Mouse (Mus musculus): ENCODE data around the gene Gm11168. TPM values are rescaled to one million over a fixed set of nuclear protein-coding genes. Genes with fewer than 3 reads are reported as not detected.
"Not testable (repeated sequence)": the region's sequence is repeated elsewhere in the genome, so short reads cannot be mapped to it uniquely, and the experiment has no call there.

Gene Gm11168
- polyA plus RNA-seq, 1 experiment from 2014 or later, result not detected

DNA sequence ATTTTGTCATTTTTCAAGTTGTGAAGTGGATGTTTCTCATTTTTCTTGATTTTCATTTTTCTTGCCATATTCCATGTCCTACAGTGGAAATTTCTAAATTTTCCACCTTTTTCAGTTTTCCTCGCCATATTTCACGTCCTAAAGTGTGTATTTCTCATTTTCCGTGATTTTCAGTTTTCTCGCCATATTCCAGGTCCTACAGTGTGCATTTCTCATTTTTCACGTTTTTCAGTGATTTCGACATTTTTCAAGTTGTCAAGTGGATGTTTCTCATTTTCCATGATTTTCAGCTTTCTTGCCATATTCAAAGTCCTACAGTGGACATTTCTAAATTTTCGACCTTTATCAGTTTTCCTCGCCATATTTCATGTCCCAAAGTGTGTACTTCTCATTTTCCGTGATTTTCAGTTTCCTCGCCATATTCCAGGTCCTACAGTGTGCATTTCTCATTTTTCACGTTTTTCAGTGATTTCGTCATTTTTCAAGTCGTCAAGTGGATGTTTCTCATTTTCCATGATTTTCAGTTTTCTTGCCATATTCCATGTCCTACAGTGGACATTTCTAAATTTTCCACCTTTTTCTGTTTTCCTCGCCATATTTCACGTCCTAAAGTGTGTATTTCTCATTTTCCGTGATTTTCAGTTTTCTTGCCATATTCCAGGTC is 21.0 kb downstream of the Gm11168 start:
- H3K4me3 ChIP-seq (ENCODE audit: low read depth, low read length); H3K9me3 ChIP-seq (replicated peaks; ENCODE audit: control insufficient read depth, low read length); H3K27ac ChIP-seq (ENCODE audit: low read length); H3K27me3 ChIP-seq (ENCODE audit: control insufficient read depth, insufficient read depth, low read depth, low read length); H3K9ac ChIP-seq (ENCODE audit: low read depth, low read length); H3K4me2 ChIP-seq (ENCODE audit: low read depth, low read length); H3K36me3 ChIP-seq (ENCODE audit: control insufficient read depth, insufficient read depth); ATAC-seq (ENCODE audit: low read depth); H3K4me1 ChIP-seq (ENCODE audit: control insufficient read depth, low read depth, low read length): not testable (repeated sequence)
- 48% methylated on average over 14 of the region's 16 CpGs for WGBS (ENCODE audit: insufficient replicate concordance)

DNA sequence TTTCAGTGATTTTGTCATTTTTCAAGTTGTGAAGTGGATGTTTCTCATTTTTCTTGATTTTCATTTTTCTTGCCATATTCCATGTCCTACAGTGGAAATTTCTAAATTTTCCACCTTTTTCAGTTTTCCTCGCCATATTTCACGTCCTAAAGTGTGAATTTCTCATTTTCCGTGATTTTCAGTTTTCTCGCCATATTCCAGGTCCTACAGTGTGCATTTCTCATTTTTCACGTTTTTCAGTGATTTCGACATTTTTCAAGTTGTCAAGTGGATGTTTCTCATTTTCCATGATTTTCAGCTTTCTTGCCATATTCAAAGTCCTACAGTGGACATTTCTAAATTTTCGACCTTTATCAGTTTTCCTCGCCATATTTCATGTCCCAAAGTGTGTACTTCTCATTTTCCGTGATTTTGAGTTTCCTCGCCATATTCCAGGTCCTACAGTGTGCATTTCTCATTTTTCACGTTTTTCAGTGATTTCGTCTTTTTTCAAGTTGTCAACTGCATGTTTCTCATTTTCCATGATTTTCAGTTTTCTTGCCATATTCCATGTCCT is 21.8 kb downstream of the Gm11168 start, which contains the start of gene Gm10717:
TSS of gene Gm10717 (plus strand) at position 506 of the 556 bp plus-strand sequence.
- not testable (repeated sequence) for H3K9ac ChIP-seq (ENCODE audit: low read depth, low read length); H3K9me3 ChIP-seq (replicated peaks; ENCODE audit: control insufficient read depth, low read length); ATAC-seq (ENCODE audit: low read depth); H3K36me3 ChIP-seq (ENCODE audit: control insufficient read depth, insufficient read depth); H3K4me3 ChIP-seq (ENCODE audit: low read depth, low read length); H3K4me1 ChIP-seq (ENCODE audit: control insufficient read depth, low read depth, low read length); H3K27ac ChIP-seq (ENCODE audit: low read length); H3K27me3 ChIP-seq (ENCODE audit: control insufficient read depth, insufficient read depth, low read depth, low read length); H3K4me2 ChIP-seq (ENCODE audit: low read depth, low read length)
- 63% methylated on average over 12 of the region's 12 CpGs for WGBS (ENCODE audit: insufficient replicate concordance)

GRCm38 (mm10) chr9:3025653-3026052 is 22.5 kb downstream of the Gm11168 start:
- not testable (repeated sequence) for H3K4me2 ChIP-seq (ENCODE audit: low read depth, low read length); H3K9me3 ChIP-seq (replicated peaks; ENCODE audit: control insufficient read depth, low read length); H3K9ac ChIP-seq (ENCODE audit: low read depth, low read length); H3K4me1 ChIP-seq (ENCODE audit: control insufficient read depth, low read depth, low read length); H3K4me3 ChIP-seq (ENCODE audit: low read depth, low read length); H3K27ac ChIP-seq (ENCODE audit: low read length); ATAC-seq (ENCODE audit: low read depth); H3K27me3 ChIP-seq (ENCODE audit: control insufficient read depth, insufficient read depth, low read depth, low read length); H3K36me3 ChIP-seq (ENCODE audit: control insufficient read depth, insufficient read depth)
- WGBS (ENCODE audit: insufficient replicate concordance), result 49% methylated on average over 4 of the region's 6 CpGs

DNA sequence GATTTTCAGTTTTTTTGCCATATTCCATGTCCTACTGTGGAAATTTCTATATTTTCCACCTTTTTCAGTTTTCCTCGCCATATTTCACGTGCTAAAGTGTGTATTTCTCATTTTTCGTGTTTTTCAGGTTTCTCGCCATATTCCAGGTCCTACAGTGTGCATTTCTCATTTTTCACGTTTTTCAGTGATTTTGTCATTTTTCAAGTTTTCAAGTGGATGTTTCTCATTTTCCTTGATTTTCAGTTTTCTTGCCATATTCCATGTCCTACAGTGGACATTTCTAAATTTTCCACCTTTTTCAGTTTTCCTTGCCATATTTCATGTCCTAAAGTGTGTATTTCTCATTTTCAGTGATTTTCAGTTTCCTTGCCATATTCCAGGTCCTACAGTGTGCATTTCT is 23.0 kb downstream of the Gm11168 start:
- H3K9me3 ChIP-seq (replicated peaks; ENCODE audit: control insufficient read depth, low read length); H3K36me3 ChIP-seq (ENCODE audit: control insufficient read depth, insufficient read depth); H3K4me3 ChIP-seq (ENCODE audit: low read depth, low read length); H3K27ac ChIP-seq (ENCODE audit: low read length); H3K4me1 ChIP-seq (ENCODE audit: control insufficient read depth, low read depth, low read length); H3K4me2 ChIP-seq (ENCODE audit: low read depth, low read length); ATAC-seq (ENCODE audit: low read depth); H3K9ac ChIP-seq (ENCODE audit: low read depth, low read length); H3K27me3 ChIP-seq (ENCODE audit: control insufficient read depth, insufficient read depth, low read depth, low read length): not testable (repeated sequence)
- WGBS (ENCODE audit: insufficient replicate concordance), result 56% methylated on average over 5 of the region's 5 CpGs

DNA sequence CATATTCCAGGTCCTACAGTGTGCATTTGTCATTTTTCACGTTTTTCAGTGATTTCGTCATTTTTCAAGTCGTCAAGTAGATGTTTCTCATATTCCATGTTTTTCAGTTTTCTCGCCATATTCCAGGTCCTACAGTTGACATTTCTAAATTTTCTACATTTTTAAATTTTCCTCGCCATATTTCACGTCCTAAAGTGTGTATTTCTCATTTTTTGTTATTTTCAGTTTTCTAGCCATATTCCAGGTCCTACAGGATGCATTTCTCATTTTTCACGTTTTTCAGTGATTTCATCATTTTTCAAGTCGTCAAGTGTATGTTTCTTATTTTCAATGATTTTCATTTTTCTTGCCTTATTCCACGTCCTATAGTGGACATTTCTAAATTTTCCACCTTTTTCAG is 23.6 kb downstream of the Gm11168 start:
- not testable (repeated sequence) for H3K4me1 ChIP-seq (ENCODE audit: control insufficient read depth, low read depth, low read length); H3K9ac ChIP-seq (ENCODE audit: low read depth, low read length); H3K36me3 ChIP-seq (ENCODE audit: control insufficient read depth, insufficient read depth); H3K9me3 ChIP-seq (replicated peaks; ENCODE audit: control insufficient read depth, low read length); ATAC-seq (ENCODE audit: low read depth); H3K4me2 ChIP-seq (ENCODE audit: low read depth, low read length); H3K4me3 ChIP-seq (ENCODE audit: low read depth, low read length); H3K27ac ChIP-seq (ENCODE audit: low read length); H3K27me3 ChIP-seq (ENCODE audit: control insufficient read depth, insufficient read depth, low read depth, low read length)
- 57% methylated on average over 9 of the region's 9 CpGs for WGBS (ENCODE audit: insufficient replicate concordance)

GRCm38 (mm10) chr9:3027200-3027599 is 24.1 kb downstream of the Gm11168 start:
- H3K4me1 ChIP-seq (ENCODE audit: control insufficient read depth, low read depth, low read length); H3K4me3 ChIP-seq (ENCODE audit: low read depth, low read length); H3K27ac ChIP-seq (ENCODE audit: low read length); H3K36me3 ChIP-seq (ENCODE audit: control insufficient read depth, insufficient read depth); H3K9ac ChIP-seq (ENCODE audit: low read depth, low read length); H3K27me3 ChIP-seq (ENCODE audit: control insufficient read depth, insufficient read depth, low read depth, low read length); ATAC-seq (ENCODE audit: low read depth); H3K9me3 ChIP-seq (replicated peaks; ENCODE audit: control insufficient read depth, low read length); H3K4me2 ChIP-seq (ENCODE audit: low read depth, low read length): not testable (repeated sequence)
- WGBS (ENCODE audit: insufficient replicate concordance), result 54% methylated on average over 9 of the region's 9 CpGs

DNA sequence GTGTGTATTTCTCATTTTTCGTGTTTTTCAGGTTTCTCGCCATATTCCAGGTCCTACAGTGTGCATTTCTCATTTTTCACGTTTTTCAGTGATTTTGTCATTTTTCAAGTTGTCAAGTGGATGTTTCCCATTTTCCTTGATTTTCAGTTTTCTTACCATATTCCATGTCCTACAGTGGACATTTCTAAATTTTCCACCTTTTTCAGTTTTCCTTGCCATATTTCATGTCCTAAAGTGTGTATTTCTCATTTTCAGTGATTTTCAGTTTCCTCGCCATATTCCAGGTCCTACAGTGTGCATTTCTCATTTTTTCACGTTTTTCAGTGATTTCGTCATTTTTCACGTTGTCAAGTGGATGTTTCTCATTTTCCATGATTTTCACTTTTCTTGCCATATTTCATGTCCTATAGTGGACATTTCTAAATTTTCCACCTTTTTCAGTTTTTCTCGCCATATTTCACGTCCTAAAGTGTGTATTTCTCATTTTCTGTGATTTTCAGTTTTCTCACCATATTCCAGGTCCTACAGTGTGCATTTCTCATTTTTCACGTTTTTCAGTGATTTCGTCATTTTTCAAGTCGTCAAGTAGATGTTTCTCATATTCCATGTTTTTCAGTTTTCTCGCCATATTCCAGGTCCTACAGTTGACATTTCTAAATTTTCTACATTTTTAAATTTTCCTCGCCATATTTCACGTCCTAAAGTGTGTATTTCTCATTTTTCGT is 26.3 kb downstream of the Gm11168 start:
- H3K4me2 ChIP-seq (ENCODE audit: low read depth, low read length); H3K36me3 ChIP-seq (ENCODE audit: control insufficient read depth, insufficient read depth); H3K9me3 ChIP-seq (replicated peaks; ENCODE audit: control insufficient read depth, low read length); H3K27ac ChIP-seq (ENCODE audit: low read length); H3K9ac ChIP-seq (ENCODE audit: low read depth, low read length); ATAC-seq (ENCODE audit: low read depth); H3K27me3 ChIP-seq (ENCODE audit: control insufficient read depth, insufficient read depth, low read depth, low read length); H3K4me3 ChIP-seq (ENCODE audit: low read depth, low read length); H3K4me1 ChIP-seq (ENCODE audit: control insufficient read depth, low read depth, low read length): not testable (repeated sequence)
- 53% methylated on average over 12 of the region's 16 CpGs for WGBS (ENCODE audit: insufficient replicate concordance)

DNA sequence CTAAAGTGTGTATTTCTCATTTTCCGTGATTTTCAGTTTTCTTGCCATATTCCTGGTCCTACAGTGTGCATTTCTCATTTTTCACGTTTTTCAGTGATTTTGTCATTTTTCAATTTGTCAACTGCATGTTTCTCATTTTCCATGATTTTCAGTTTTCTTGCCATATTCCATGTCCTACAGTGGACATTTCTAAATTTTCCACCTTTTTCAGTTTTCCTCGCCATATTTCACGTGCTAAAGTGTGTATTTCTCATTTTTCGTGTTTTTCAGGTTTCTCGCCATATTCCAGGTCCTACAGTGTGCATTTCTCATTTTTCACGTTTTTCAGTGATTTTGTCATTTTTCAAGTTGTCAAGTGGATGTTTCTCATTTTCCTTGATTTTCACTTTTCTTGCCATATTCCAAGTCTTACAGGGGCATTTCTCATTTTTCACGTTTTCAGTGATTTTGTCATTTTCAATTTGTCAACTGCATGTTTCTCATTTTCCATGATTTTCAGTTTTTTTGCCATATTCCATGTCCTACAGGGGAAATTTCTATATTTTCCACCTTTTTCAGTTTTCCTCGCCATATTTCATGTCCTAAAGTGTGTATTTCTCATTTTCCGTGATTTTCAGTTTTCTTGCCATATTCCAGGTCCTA is 27.7 kb downstream of the Gm11168 start:
- not testable (repeated sequence) for H3K9me3 ChIP-seq (replicated peaks; ENCODE audit: control insufficient read depth, low read length); H3K4me2 ChIP-seq (ENCODE audit: low read depth, low read length); H3K4me3 ChIP-seq (ENCODE audit: low read depth, low read length); H3K27ac ChIP-seq (ENCODE audit: low read length); H3K36me3 ChIP-seq (ENCODE audit: control insufficient read depth, insufficient read depth); H3K4me1 ChIP-seq (ENCODE audit: control insufficient read depth, low read depth, low read length); ATAC-seq (ENCODE audit: low read depth); H3K9ac ChIP-seq (ENCODE audit: low read depth, low read length); H3K27me3 ChIP-seq (ENCODE audit: control insufficient read depth, insufficient read depth, low read depth, low read length)
- WGBS (ENCODE audit: insufficient replicate concordance), result 48% methylated on average over 2 of the region's 10 CpGs

- not testable (repeated sequence) for H3K27me3 ChIP-seq (ENCODE audit: control insufficient read depth, insufficient read depth, low read depth, low read length); H3K9ac ChIP-seq (ENCODE audit: low read depth, low read length); H3K4me1 ChIP-seq (ENCODE audit: control insufficient read depth, low read depth, low read length); H3K4me3 ChIP-seq (ENCODE audit: low read depth, low read length); H3K27ac ChIP-seq (ENCODE audit: low read length); H3K36me3 ChIP-seq (ENCODE audit: control insufficient read depth, insufficient read depth); ATAC-seq (ENCODE audit: low read depth); H3K9me3 ChIP-seq (replicated peaks; ENCODE audit: control insufficient read depth, low read length); H3K4me2 ChIP-seq (ENCODE audit: low read depth, low read length)
- no CpG with 5 or more reads among the region's 8 CpGs for WGBS (ENCODE audit: insufficient replicate concordance)
Measured at GRCm38 (mm10) chr9:3034299-3034698, 31.2 kb downstream of the Gm11168 start, which contains the start of gene Gm17535. Gm17535 (plus strand) TSS chr9:3034599.

Measured in liver, embryonic 16.5 days (tissue).